Mouse (Mus musculus): ENCODE data around the gene Adal. TPM values are rescaled to one million over a fixed set of nuclear protein-coding genes. Genes with fewer than 3 reads are reported as not detected.

Adal gene
- 60.3 TPM for polyA plus RNA-seq (2014; fragmentation: Illumina TruSeq; extraction: RNeasy Lipid Tissue Mini Kit (QIAGEN cat#74804); ENCODE audit: low read depth, low replicate concordance)

GRCm38 (mm10) chr2:121140018-121140882 lies at the start of gene Adal, which contains the start of gene Lcmt2:
Gene Adal, plus strand, starts transcription at chr2:121140428.
Gene Lcmt2, minus strand, starts transcription at chr2:121140653.

GRCm38 (mm10) chr2:121109695-121110094 lies 30.5 kb upstream of the Adal start, which contains the start of gene Tgm7:
Gene Tgm7, minus strand, starts transcription at chr2:121109795.

DNA sequence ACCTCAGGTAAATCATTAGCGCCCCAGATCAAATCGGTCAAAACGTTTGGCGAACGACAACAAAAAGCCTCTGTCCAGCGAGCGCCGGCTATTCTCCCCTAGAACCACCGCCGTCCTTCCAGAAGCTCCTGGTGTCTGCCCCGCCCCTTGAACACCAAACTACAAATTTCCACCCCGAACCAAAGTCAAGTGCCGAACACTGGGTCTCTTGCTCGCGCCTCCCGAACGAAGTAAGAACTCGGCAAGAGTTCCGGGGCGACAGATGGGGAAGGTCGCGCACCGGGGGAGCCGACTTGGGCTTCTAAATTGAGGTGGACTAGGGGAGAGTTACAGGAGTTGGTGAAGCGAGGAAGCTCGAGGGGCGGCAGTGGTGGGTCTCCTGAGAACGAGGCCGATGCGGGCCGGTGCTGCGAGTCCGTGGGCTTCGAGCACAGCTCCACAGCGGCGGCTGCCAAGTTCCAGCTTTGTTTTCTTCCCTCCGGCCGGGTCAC lies 30.3 kb downstream of the Adal start, which contains the start of gene Tubgcp4:
TSS of gene Tubgcp4 (plus strand) at position 174 of the 491 bp plus-strand sequence.

DNA sequence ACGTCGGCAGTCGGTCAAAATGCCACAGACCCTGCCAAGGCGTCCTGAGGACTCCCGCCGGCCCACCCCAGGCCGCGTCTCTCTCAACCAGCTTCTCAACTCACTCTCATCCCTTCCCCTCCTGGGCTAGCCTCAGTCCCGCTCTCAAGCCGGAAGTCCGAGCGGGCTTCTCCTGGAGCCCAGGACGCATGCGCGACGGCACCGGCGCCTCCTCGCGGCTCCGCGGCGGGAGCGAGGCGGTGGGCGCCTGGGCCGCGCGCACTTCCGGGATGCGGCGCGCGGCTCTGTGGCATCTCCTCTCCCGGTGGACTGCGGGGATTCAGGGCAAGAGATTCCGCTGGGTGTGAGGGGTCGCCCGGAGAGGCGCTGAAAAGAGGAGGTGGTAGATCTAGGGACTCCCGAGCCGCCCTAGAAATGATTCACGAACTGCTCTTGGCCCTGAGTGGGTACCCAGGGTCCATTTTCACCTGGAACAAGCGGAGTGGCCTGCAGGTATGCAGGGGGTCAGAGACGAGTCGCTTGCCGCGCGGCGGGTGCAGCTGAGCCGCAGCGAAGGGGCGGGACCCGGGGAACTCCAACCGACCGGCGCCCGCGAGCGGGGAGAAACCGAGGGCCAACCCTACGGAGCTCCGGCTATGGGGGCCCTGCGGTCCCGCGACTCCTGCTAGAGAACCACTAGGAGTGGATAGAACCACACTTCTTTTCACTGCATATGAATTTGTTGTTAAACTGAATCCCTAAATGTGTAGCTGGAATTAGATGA lies 30.9 kb downstream of the Adal start, which contains the start of gene Zscan29:
TSS of gene Zscan29 (minus strand) at position 146 of the 763 bp plus-strand sequence.

Other genes starting within 250 kb of the Adal start
- 72.3 TPM for gene Ubr1, start 169.7 kb upstream of the Adal start, polyA plus RNA-seq (2014; fragmentation: Illumina TruSeq; extraction: RNeasy Lipid Tissue Mini Kit (QIAGEN cat#74804); ENCODE audit: low read depth, low replicate concordance)
- 73.4 TPM for gene Tmem62, start 163.4 kb upstream of the Adal start, polyA plus RNA-seq (2014; fragmentation: Illumina TruSeq; extraction: RNeasy Lipid Tissue Mini Kit (QIAGEN cat#74804); ENCODE audit: low read depth, low replicate concordance)
- gene Ccndbp1, start 132.0 kb upstream of the Adal start, polyA plus RNA-seq (2014; fragmentation: Illumina TruSeq; extraction: RNeasy Lipid Tissue Mini Kit (QIAGEN cat#74804); ENCODE audit: low read depth, low replicate concordance), result 63.3 TPM
- gene Epb42, start 103.4 kb upstream of the Adal start, polyA plus RNA-seq (2014; fragmentation: Illumina TruSeq; extraction: RNeasy Lipid Tissue Mini Kit (QIAGEN cat#74804); ENCODE audit: low read depth, low replicate concordance), result not detected
- gene Tgm5, start 54.6 kb upstream of the Adal start, polyA plus RNA-seq (2014; fragmentation: Illumina TruSeq; extraction: RNeasy Lipid Tissue Mini Kit (QIAGEN cat#74804); ENCODE audit: low read depth, low replicate concordance), result not detected
- not detected for gene Tgm7, start 30.6 kb upstream of the Adal start, polyA plus RNA-seq (2014; fragmentation: Illumina TruSeq; extraction: RNeasy Lipid Tissue Mini Kit (QIAGEN cat#74804); ENCODE audit: low read depth, low replicate concordance)
- 4.4 TPM for gene Lcmt2, start 225 bp downstream of the Adal start, polyA plus RNA-seq (2014; fragmentation: Illumina TruSeq; extraction: RNeasy Lipid Tissue Mini Kit (QIAGEN cat#74804); ENCODE audit: low read depth, low replicate concordance)
- 101 TPM for gene Tubgcp4, start 30.2 kb downstream of the Adal start, polyA plus RNA-seq (2014; fragmentation: Illumina TruSeq; extraction: RNeasy Lipid Tissue Mini Kit (QIAGEN cat#74804); ENCODE audit: low read depth, low replicate concordance)
- 31.6 TPM for gene Zscan29, start 30.7 kb downstream of the Adal start, polyA plus RNA-seq (2014; fragmentation: Illumina TruSeq; extraction: RNeasy Lipid Tissue Mini Kit (QIAGEN cat#74804); ENCODE audit: low read depth, low replicate concordance)
- gene Trp53bp1, start 131.0 kb downstream of the Adal start, polyA plus RNA-seq (2014; fragmentation: Illumina TruSeq; extraction: RNeasy Lipid Tissue Mini Kit (QIAGEN cat#74804); ENCODE audit: low read depth, low replicate concordance), result 25.2 TPM
- 1.2 TPM for gene Map1a, start 149.2 kb downstream of the Adal start, polyA plus RNA-seq (2014; fragmentation: Illumina TruSeq; extraction: RNeasy Lipid Tissue Mini Kit (QIAGEN cat#74804); ENCODE audit: low read depth, low replicate concordance)
- 9.6 TPM for gene Ppip5k1, start 215.0 kb downstream of the Adal start, polyA plus RNA-seq (2014; fragmentation: Illumina TruSeq; extraction: RNeasy Lipid Tissue Mini Kit (QIAGEN cat#74804); ENCODE audit: low read depth, low replicate concordance)
- gene Ckmt1, start 217.3 kb downstream of the Adal start, polyA plus RNA-seq (2014; fragmentation: Illumina TruSeq; extraction: RNeasy Lipid Tissue Mini Kit (QIAGEN cat#74804); ENCODE audit: low read depth, low replicate concordance), result 1.8 TPM
- not detected for gene Strc, start 246.7 kb downstream of the Adal start, polyA plus RNA-seq (2014; fragmentation: Illumina TruSeq; extraction: RNeasy Lipid Tissue Mini Kit (QIAGEN cat#74804); ENCODE audit: low read depth, low replicate concordance)

Data from adrenal gland, adult 10 weeks (tissue).